Mouse (Mus musculus) layer of hippocampus, adult 8-10 months (tissue): ENCODE measurements around the gene Olfr56. TPM values are rescaled to one million over a fixed set of nuclear protein-coding genes. Genes with fewer than 3 reads are reported as not detected.
"Not testable (repeated sequence)": the region's sequence is repeated elsewhere in the genome, so short reads cannot be mapped to it uniquely, and the experiment has no call there.

Experiments
- DNase-seq, 2 experiments: peaks; one replicate each; pipeline ENCODE4 v3.0.0; 2022; ENCODE audit warnings: low spot score in 2 of 2
- total RNA-seq, 4 experiments: library from RNA; stranded (reverse); gene quantifications; 2 replicates each; pipeline ENCODE4 v1.2.4; 2022

Gene Olfr56
- total RNA-seq, 4 experiments from 2014 or later = not detected

DNA sequence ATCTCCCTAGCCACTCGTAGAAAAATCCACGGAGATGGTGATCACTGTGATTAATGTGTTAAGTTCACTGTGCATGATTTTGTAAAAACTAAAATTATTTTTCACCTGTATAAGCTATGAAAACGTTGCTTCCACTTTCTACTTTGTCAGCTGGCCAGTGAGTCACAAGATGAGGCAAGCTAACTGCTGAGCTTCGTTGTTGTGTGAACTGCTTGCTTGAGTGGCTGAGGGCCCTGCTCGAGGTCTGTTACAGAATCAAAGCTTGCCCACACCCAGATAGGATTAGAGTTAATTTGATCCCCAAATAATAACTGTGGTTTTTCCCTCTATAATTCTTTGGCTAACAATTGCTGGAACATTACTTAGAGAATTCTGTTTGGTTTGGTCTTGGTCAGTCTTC lies 73.2 kb downstream of the Olfr56 start:
- DNase-seq = not testable (repeated sequence)

DNA sequence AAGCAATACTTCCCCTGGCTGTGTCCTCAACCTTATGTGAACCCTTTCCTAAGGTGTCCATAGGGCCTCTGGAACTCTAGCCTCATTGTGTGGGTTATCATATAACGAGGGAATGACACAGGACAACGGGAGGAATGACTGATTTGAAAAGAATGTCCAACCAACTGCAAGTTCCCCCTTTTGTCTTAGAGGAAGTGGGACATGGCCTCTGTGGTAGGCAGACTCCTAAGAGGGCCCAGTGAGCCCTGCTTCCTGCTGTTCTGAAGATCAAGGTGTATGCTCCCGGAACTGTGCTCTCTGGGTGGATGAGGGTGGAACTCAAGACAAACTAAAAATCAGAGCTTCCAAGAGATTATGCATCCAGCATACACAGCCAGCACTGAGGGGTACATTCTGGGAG lies 81.4 kb downstream of the Olfr56 start:
- not testable (repeated sequence) for DNase-seq

GRCm38 (mm10) chr11:49061865-49062264 lies 83.2 kb downstream of the Olfr56 start:
- not testable (repeated sequence) for DNase-seq

DNA sequence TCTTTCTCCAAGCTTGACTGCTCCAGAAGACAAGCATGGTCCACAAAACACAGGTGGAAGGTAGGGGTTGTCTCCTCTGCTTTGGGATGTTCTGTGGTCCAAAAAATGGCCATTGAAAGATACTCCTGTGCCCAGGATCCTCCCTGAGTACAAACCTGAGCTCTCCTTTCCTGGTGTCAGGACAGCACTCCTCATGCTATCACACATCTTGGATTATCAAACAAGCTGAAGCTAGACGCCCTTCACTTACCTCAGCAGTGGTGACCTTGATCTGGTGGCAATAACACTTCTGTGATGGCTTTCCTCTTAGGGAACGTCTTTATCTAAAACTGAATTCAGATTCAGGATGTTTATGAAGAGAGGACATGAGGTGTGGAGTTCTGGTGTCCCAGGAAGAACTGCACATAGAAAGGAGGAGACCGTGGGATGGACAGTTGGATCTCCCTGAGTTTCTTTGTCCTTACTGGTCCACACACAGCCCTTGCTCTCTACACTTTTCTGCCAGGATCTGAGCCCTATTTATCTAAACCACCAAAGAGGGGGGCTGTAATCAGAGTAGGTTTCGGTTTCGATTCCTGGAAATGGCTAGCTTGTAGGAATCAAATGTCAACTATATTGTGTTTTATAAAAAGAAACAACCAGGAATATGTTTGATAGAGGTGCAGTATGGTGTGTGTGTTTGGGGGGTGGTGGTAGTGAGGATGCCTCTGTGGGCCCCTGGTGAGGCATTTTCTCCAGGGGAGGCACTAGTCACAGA lies 85.2 kb downstream of the Olfr56 start, which contains the start of gene Tgtp2:
Tgtp2 (minus strand) TSS at position 494 of the 757 bp plus-strand sequence.
- DNase-seq = not testable (repeated sequence)

- DNase-seq = no peak
Measured at GRCm38 (mm10) chr11:49068358-49068757, 89.7 kb downstream of the Olfr56 start.

GRCm38 (mm10) chr11:49076001-49076757 lies 97.5 kb downstream of the Olfr56 start, which contains the start of gene Ifi47:
Gene Ifi47 (plus strand): TSS chr11:49076587.
- not testable (repeated sequence) for DNase-seq

DNA sequence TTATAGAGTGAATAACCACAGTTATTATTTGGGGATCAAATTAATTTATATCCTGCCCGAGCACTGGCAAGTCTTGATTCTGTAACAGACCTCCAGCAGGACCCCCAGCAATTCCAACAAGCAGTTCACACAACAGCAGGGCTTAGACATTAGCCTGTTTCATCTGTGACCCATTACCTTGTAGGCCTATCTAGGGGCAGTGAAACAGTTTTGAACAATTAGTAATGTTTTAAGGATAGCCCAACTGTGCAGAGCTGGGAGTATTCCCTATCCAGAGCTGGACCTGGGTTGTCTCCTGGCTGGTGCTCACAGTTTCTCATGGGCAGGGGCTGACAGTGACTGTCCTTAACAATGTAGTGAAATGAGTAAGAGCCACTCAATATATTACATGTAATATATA lies 98.3 kb downstream of the Olfr56 start:
- DNase-seq = no peak

DNA sequence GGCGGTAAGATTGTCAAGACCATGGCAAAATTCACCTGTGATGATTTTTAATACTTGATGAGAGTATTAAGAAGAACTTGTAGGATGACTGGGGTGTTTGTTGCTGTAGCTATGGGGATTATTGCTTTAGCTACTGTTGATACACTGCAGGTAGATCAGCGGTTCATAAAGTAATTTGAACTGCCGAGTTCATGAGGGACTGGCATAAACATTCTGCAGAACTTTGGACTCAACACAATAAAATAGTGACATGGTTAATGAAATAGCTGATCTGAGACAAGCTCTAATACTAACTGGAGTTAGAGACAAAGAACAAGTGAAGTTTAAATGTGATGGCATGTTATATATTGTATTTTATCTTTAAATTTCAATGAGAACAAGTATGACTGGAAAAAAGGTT lies 100.0 kb downstream of the Olfr56 start:
- no peak for DNase-seq

DNA sequence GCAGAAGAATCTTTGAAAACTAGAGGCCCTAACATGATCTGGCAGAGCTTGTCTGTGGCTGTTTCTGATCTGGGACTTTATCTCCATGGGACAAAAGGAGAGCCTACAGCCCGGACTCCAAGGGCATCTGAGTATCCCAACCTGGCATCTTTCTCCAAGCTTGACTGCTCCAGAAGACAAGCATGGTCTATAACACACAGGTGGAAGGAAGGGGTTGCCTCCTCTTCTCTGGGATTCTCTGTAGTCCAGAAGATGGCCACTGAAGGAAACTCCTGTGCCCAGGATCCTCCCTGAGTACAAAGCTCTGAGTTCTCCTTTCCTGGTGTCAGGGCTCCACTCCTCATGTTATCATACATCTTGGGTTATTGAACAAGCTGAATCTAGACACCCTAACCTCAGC lies 101.9 kb downstream of the Olfr56 start:
- no peak for DNase-seq

GRCm38 (mm10) chr11:49081356-49081755 lies 102.7 kb downstream of the Olfr56 start:
- no peak for DNase-seq

GRCm38 (mm10) chr11:49081886-49082285 lies 103.2 kb downstream of the Olfr56 start:
- no peak for DNase-seq

DNA sequence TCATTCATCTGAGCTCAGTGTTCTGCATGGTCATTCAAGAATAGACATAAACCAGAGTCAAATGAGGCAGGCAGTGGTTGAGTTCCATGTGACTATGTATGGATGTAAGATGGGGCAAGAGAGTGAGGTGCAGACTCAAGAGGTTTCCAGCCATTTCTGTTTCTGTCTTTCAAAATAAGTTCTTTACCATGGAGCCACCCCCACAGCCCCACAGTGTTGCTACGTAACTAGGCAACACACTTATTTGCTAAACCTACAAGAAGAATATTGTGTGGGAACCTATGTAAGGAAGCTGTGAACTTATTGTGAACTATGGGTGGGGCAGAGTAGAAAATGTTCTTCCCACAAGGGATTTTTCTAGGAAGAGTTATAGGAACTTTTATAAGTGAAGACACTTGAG lies 104.5 kb downstream of the Olfr56 start:
- no peak for DNase-seq

DNA sequence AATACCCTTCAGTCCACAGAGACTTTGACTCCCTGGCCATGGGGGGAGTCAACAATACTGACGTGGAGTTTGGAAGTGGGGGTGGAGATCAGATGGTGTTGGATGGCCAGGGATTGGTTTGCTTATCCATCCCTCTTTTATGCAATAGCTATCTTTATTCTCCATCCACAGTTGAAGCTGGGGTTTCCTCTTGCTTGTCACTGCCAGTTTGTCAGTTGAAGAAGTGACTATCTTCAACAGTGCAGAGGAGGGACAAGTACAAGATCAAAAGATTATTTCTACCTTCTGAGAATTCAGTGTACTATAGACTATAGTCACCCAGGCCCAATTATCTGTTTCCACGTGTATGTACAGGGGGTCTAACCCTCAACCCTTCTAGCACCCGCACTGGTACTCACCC lies 105.1 kb downstream of the Olfr56 start:
- no peak for DNase-seq

DNA sequence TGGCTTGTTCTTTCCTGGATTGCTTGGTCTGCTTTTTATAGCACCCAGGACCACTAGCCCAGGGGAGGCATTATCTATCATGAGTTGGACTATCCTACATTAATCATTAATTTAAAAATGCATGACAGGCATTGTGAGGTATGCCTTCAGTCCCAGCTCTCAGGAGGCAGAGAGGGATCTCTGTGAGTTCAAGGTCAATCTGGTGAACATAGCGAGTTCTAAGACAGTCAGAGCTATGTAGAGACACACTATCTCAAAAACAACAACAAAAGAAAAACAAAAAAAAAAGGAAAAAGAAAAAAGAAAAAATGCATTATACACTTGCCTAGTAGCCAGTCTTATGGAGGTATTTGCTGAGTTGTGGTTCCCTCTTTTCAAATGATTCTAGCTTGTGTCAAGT lies 105.7 kb downstream of the Olfr56 start:
- no peak for DNase-seq

DNA sequence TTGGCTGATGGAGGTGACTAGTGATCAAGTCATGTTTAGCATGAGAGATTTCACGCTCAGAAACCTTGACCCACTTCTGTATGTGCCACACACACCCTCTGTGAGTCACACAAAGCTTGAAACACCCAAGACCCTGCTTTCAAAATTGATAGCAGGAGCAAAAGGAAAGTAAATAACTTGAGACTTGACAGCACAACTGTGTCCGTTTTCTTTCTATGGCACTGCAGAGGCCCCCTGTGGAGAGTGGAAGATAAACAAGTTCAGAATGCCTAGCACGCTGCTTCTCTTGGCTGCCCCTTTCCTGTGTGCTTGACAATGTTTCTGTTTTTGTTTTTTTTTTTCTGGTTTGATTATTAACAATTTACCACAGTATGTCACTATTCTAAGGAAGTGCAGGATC lies 106.2 kb downstream of the Olfr56 start:
- DNase-seq = no peak

GRCm38 (mm10) chr11:49086858-49087361 lies 108.2 kb downstream of the Olfr56 start:
- no peak for DNase-seq

- no peak for DNase-seq
Measured at GRCm38 (mm10) chr11:49087830-49088616, 109.3 kb downstream of the Olfr56 start.

DNA sequence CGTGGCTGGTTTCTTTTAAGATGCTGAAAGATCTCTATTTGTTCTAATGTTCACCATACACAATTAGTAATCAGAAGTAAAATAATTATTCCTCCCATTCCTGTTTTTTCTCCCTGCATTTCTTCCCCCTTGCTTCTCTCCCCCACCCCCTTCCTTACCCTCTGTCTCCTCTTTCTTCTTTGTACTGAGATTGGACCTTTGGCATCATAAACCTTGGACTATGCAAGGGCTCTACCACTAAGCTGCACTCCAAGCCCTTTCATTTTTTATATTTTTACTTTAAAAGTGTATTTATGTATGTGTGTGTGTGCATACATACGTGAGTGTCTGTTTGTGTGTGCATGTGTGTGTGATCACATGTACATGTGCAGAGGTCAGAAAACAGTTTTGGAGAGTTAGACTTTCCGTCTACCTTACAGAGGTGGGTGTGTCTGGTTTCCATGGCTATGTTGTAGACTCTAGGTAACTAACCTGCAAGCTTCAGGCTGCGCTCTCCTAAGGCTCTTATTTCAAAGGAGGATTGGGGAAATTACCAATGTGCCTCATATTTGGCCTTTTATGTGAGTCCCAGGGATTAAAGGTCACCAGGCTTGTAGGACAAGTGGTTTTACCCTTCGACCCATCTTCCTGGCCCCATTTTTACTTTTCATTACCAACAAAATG lies 110.4 kb downstream of the Olfr56 start:
- no peak for DNase-seq

DNA sequence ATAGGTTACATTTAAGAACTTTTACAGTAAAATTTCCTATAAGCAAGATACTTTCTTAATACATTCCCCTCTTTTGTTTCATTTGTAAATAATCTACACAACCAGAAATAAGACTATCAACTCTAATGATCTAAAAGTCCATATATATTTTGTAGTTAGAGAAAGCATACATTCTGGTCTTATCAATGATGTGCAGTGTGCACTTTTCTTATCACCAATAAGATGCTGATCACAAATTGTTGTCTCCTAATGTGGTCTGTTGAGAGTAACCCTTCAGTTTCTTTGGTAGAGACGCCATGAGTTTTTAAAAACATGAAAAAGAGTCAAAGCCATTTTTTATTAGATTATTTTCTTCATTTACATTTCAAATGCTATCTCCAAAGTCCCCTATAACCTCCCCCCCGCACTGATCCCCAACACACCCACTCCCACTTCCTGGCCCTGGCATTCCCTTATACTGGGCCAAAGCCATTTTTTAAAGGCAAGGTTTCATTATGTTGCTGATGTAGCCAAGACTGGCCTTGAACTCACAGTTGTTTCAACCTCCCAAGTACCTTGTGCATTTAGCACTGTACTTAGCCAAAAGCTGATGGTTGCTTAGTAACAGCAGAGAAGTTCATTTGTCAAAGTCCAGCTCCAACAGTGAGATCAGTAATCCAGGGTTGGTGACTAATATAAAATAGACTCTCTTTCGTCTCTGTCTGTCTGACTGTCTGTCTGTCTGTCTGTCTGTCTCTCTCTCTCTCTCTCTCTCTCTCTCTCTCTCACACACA lies 111.2 kb downstream of the Olfr56 start:
- DNase-seq = no peak

- no peak for DNase-seq
Measured at GRCm38 (mm10) chr11:49090551-49090950, 111.9 kb downstream of the Olfr56 start.
